Mouse (Mus musculus): Measurements from ENCODE around the gene Dhx58.
A peak's percentile ranks its signal among the peaks of the same experiment; 100 is the strongest.

Gene Dhx58

GRCm38 (mm10) chr11:100703851-100704531 lies at the start of gene Dhx58:
TSS of gene Dhx58 (minus strand) at chr11:100704271.
- DNase-seq (ENCODE audit: low spot score): peak; percentile 16

GRCm38 (mm10) chr11:100752294-100752693 lies 48.2 kb upstream of the Dhx58 start:
- no peak for DNase-seq (ENCODE audit: low spot score)

- DNase-seq (ENCODE audit: low spot score): no peak
Measured at GRCm38 (mm10) chr11:100750127-100750526, 46.1 kb upstream of the Dhx58 start.

GRCm38 (mm10) chr11:100749469-100749868 lies 45.4 kb upstream of the Dhx58 start:
- DNase-seq (ENCODE audit: low spot score): no peak

GRCm38 (mm10) chr11:100748620-100749019 lies 44.5 kb upstream of the Dhx58 start:
- DNase-seq (ENCODE audit: low spot score): no peak

- no peak for DNase-seq (ENCODE audit: low spot score)
Measured at GRCm38 (mm10) chr11:100747114-100747513, 43.0 kb upstream of the Dhx58 start.

- no peak for DNase-seq (ENCODE audit: low spot score)
Measured at GRCm38 (mm10) chr11:100746546-100746945, 42.5 kb upstream of the Dhx58 start.

GRCm38 (mm10) chr11:100745085-100745484 lies 41.0 kb upstream of the Dhx58 start:
- DNase-seq (ENCODE audit: low spot score): peak; percentile 54

- DNase-seq (ENCODE audit: low spot score): no peak
Measured at GRCm38 (mm10) chr11:100741348-100741747, 37.3 kb upstream of the Dhx58 start.

GRCm38 (mm10) chr11:100738749-100739148 lies 34.7 kb upstream of the Dhx58 start:
- no peak for DNase-seq (ENCODE audit: low spot score)

- DNase-seq (ENCODE audit: low spot score): peak; percentile 100
Measured at GRCm38 (mm10) chr11:100738066-100738604, 34.1 kb upstream of the Dhx58 start, which contains the start of gene Rab5c. TSS of gene Rab5c (minus strand) at chr11:100738215.

GRCm38 (mm10) chr11:100737105-100737733 lies 33.1 kb upstream of the Dhx58 start:
- no peak for DNase-seq (ENCODE audit: low spot score)

GRCm38 (mm10) chr11:100736746-100737080 lies 32.6 kb upstream of the Dhx58 start:
- DNase-seq (ENCODE audit: low spot score): no peak

GRCm38 (mm10) chr11:100735954-100736745 lies 32.1 kb upstream of the Dhx58 start:
- DNase-seq (ENCODE audit: low spot score): peak; percentile 15

- peak; percentile 22 for DNase-seq (ENCODE audit: low spot score)
Measured at GRCm38 (mm10) chr11:100735134-100735865, 31.2 kb upstream of the Dhx58 start.

- no peak for DNase-seq (ENCODE audit: low spot score)
Measured at GRCm38 (mm10) chr11:100730477-100731205, 26.6 kb upstream of the Dhx58 start.

- DNase-seq (ENCODE audit: low spot score): no peak
Measured at GRCm38 (mm10) chr11:100729976-100730375, 25.9 kb upstream of the Dhx58 start.

- DNase-seq (ENCODE audit: low spot score): no peak
Measured at GRCm38 (mm10) chr11:100728601-100729000, 24.5 kb upstream of the Dhx58 start.

GRCm38 (mm10) chr11:100727201-100727600 lies 23.1 kb upstream of the Dhx58 start:
- DNase-seq (ENCODE audit: low spot score): no peak

GRCm38 (mm10) chr11:100724919-100725512 lies 20.9 kb upstream of the Dhx58 start:
- DNase-seq (ENCODE audit: low spot score): no peak

GRCm38 (mm10) chr11:100722493-100723028 lies 18.5 kb upstream of the Dhx58 start:
- no peak for DNase-seq (ENCODE audit: low spot score)
